Mouse (Mus musculus) liver, embryonic 14.5 days (tissue): Measurements from ENCODE around the gene Smyd1. TPM values are rescaled to one million over a fixed set of nuclear protein-coding genes. Genes with fewer than 3 reads are reported as not detected.

Source experiments
- ATAC-seq: fragments of 200-750 bp; cut with Nextera tagmentation; 2 replicates; pipeline ENCODE4 v1.8.0; 2017; ENCODE audit warnings: moderate number of reproducible peaks, mild to moderate bottlenecking, moderate library complexity; ENCODE audit not compliant: insufficient read depth
- DNase-seq, 3 experiments: peaks; one replicate each; pipeline ENCODE4 v3.0.0-alpha.2; 2012 to 2013; ENCODE audit warnings: low read depth in 3 of 3, low spot score in 3 of 3
- H3K27ac ChIP-seq: fragments of 300-500 bp; sonication (generic); 2 replicates; pipeline ENCODE4 v1.5.1; 2014; ENCODE audit warnings: moderate library complexity, mild to moderate bottlenecking, control low read depth, inconsistent platforms
- H3K27me3 ChIP-seq: fragments of 300-500 bp; sonication (generic); 2 replicates; pipeline ENCODE4 v1.6.1; 2014; ENCODE audit warnings: mild to moderate bottlenecking, low read length, moderate library complexity; ENCODE audit not compliant: control insufficient read depth, insufficient read depth
- H3K36me3 ChIP-seq: fragments of 300-500 bp; sonication (generic); replicated peaks from 2 replicates; pipeline ENCODE4 v1.6.1; 2014; ENCODE audit warnings: low read depth; ENCODE audit not compliant: control insufficient read depth, insufficient read depth
- H3K4me1 ChIP-seq, 2 experiments: fragments of 200-500 bp in 1 of 2; fragments of 300-500 bp in 1 of 2; sonication (generic) in 1 of 2; replicated peaks; 2 replicates each; pipeline ENCODE4 v1.6.1; 2012 to 2014; ENCODE audit warnings: antibody characterized with exemption in 1 of 2, inconsistent platforms in 1 of 2, low read length in 1 of 2; ENCODE audit not compliant: control insufficient read depth in 2 of 2, insufficient read depth in 2 of 2
- H3K4me2 ChIP-seq: fragments of 300-500 bp; sonication (generic); 2 replicates; pipeline ENCODE4 v1.6.1; 2014; ENCODE audit warnings: low read depth, mild to moderate bottlenecking, control low read depth, moderate library complexity
- H3K4me3 ChIP-seq, 2 experiments: fragments of 200-500 bp in 1 of 2; fragments of 300-500 bp in 1 of 2; sonication (generic) in 1 of 2; 2 replicates each; pipeline ENCODE4 v1.5.1; 2012 to 2014; ENCODE audit warnings: low read depth in 2 of 2, low read length in 2 of 2, mild to moderate bottlenecking in 2 of 2, control low read depth in 1 of 2, inconsistent platforms in 1 of 2, moderate library complexity in 1 of 2; ENCODE audit not compliant: insufficient read depth in 1 of 2
- H3K9ac ChIP-seq: fragments of 300-500 bp; sonication (generic); replicated peaks from 2 replicates; pipeline ENCODE4 v1.6.1; 2014; ENCODE audit warnings: mild to moderate bottlenecking, control low read depth, moderate library complexity
- H3K9me3 ChIP-seq: fragments of 300-500 bp; sonication (generic); 2 replicates; pipeline ENCODE4 v1.6.1; 2016; ENCODE audit warnings: low read length, mixed read lengths; ENCODE audit not compliant: control insufficient read depth
- CTCF ChIP-seq: IDR thresholded peaks from 2 replicates; pipeline ENCODE4 v1.5.1; 2016; ENCODE audit warnings: antibody characterized with exemption, low read depth, control low read depth
- EP300 ChIP-seq: IDR thresholded peaks from 2 replicates; pipeline ENCODE4 v1.6.1; 2016; ENCODE audit warnings: antibody characterized with exemption, low read depth
- WGBS: fragments of 180-500 bp; shearing (Covaris S2); extraction: QIAGEN DNeasy Blood & Tissue Kit; methylation state at CpG from one replicate; pipeline ENCODE4 v1.1.7; 2014; ENCODE audit not compliant: insufficient replicate concordance; 5-methylcytosine and 5-hydroxymethylcytosine counted together
- polyA plus RNA-seq, 2 experiments: library from polyadenylated mRNA; depleted of rRNA in 1 of 2; stranded (reverse) in 1 of 2; unstranded in 1 of 2; fragments of >200 nt; fragmentation: Nextera tagmentation in 1 of 2; extraction: Ambion mirVana in 1 of 2; gene quantifications; 2 replicates each; pipeline versions ENCODE4 v1.2.1 to v1.2.3; 2012 to 2014

The Smyd1 gene
- polyA plus RNA-seq, 2 experiments = 0.08 to 0.11 TPM

- ATAC-seq (no peak), DNase-seq (no peak)
- Histone ChIP-seq H3K4me2 (no peak overlapping the region), H3K9ac (no peak overlapping the region), H3K27me3 (no peaks in the 10 kb centered on the region), H3K9me3 (no peaks in the 10 kb centered on the region), H3K4me3 (no peak overlapping the region), H3K36me3 (peaks cover 3% of the 10 kb centered on the region; the same call in 1 of the 2 replicates), H3K27ac (no peak overlapping the region), H3K4me1 (no peaks in the 10 kb centered on the region; a peak in 1 of 4 replicates)
- no peak for TF ChIP-seq EP300
- TF ChIP-seq CTCF = no peak
- WGBS = 54% methylated on average over 1 of the region's 1 CpGs
Measured at GRCm38 (mm10) chr6:71279418-71279817, 42.6 kb downstream of the Smyd1 start.

- DNase-seq = no peak
- WGBS = 68% methylated on average over 1 of the region's 1 CpGs
- H3K4me3 ChIP-seq = no peak overlapping the region
- no peak overlapping the region for H3K4me2 ChIP-seq
- H3K9me3 ChIP-seq = no peaks in the 10 kb centered on the region
- no peak for TF ChIP-seq EP300
- TF ChIP-seq CTCF = no peak
- H3K27me3 ChIP-seq = no peaks in the 10 kb centered on the region
- H3K27ac ChIP-seq = no peak overlapping the region
- ATAC-seq = no peak
- no peak overlapping the region for H3K9ac ChIP-seq
- H3K36me3 ChIP-seq = no peaks in the 10 kb centered on the region
- peaks cover 8 to 19% of the 10 kb centered on the region in 2 experiments for H3K4me1 ChIP-seq
Measured at GRCm38 (mm10) chr6:71274621-71275020, 47.4 kb downstream of the Smyd1 start.

- H3K36me3 ChIP-seq = no peaks in the 10 kb centered on the region
- no peak for DNase-seq
Measured at GRCm38 (mm10) chr6:71273715-71274114, 48.3 kb downstream of the Smyd1 start.

GRCm38 (mm10) chr6:71272316-71272741, 49.7 kb downstream of the Smyd1 start:
- Histone ChIP-seq H3K9me3 (no peaks in the 10 kb centered on the region), H3K4me3 (peak overlapping the region; percentile 77 to 90), H3K9ac (peak overlapping the region; percentile 92), H3K27ac (peak overlapping the region; percentile 69), H3K4me1 (peaks cover 8 to 19% of the 10 kb centered on the region in 2 experiments), H3K4me2 (peak overlapping the region; percentile 97), H3K36me3 (no peaks in the 10 kb centered on the region), H3K27me3 (no peaks in the 10 kb centered on the region)
- DNase-seq (peak in 1 of 3 experiments; percentile 23), ATAC-seq (no peak)
- no peak for TF ChIP-seq EP300
- TF ChIP-seq CTCF = no peak
- WGBS = under 1% methylated on average over 11 of the region's 11 CpGs

More at GRCm38 (mm10) chr6:71273715-71274114, 48.3 kb downstream of the Smyd1 start:
- Histone ChIP-seq H3K4me2 (no peak overlapping the region), H3K4me3 (no peak overlapping the region), H3K27me3 (no peaks in the 10 kb centered on the region), H3K27ac (no peak overlapping the region), H3K4me1 (peaks cover 8 to 19% of the 10 kb centered on the region in 2 experiments), H3K9ac (no peak overlapping the region), H3K9me3 (no peaks in the 10 kb centered on the region)
- no peak for ATAC-seq
- TF ChIP-seq CTCF (no peak), EP300 (no peak)
- WGBS = 86% methylated on average over 1 of the region's 1 CpGs

GRCm38 (mm10) chr6:71271389-71272315, 50.4 kb downstream of the Smyd1 start, which contains the start of gene Krcc1:
Krcc1 (plus strand) TSS chr6:71271677.
- under 1% methylated on average over 70 of the region's 84 CpGs for WGBS
- Histone ChIP-seq H3K4me1 (peaks cover 8 to 19% of the 10 kb centered on the region in 2 experiments), H3K4me2 (peak within 1 kb of the TSS; percentile 97), H3K27me3 (no peaks in the 10 kb centered on the region), H3K36me3 (no peaks in the 10 kb centered on the region), H3K9ac (peak within 1 kb of the TSS; percentile 92), H3K4me3 (peak within 1 kb of the TSS; percentile 77 to 90), H3K27ac (peak within 1 kb of the TSS; percentile 89), H3K9me3 (no peaks in the 10 kb centered on the region)
- peak; percentile 90 for ATAC-seq
- DNase-seq = peak; percentile 92 to 93 (median 92)
- TF ChIP-seq EP300 (no peak), CTCF (no peak)
